Mouse (Mus musculus) forebrain, postnatal 0 days (tissue): ENCODE data around the gene Btbd9. TPM values are rescaled to one million over a fixed set of nuclear protein-coding genes. Genes with fewer than 3 reads are reported as not detected.
"Not testable (repeated sequence)": the region's sequence is repeated elsewhere in the genome, so short reads cannot be mapped to it uniquely, and the experiment has no call there.

Experiments
- ATAC-seq: fragments of 200-750 bp; cut with Nextera tagmentation; 2 replicates; pipeline ENCODE4 v1.8.0; 2017; ENCODE audit warnings: mild to moderate bottlenecking, moderate library complexity
- DNase-seq: peaks from one replicate; pipeline ENCODE4 v3.0.0-alpha.2; 2015
- H3K27ac ChIP-seq: fragments of 300-500 bp; sonication (generic); 2 replicates; pipeline ENCODE4 v1.5.1; 2014; ENCODE audit warnings: low read depth, mild to moderate bottlenecking, antibody characterized with exemption, low read length, moderate library complexity, mixed read lengths
- H3K27me3 ChIP-seq: fragments of 300-500 bp; sonication (generic); 2 replicates; pipeline ENCODE4 v1.6.1; 2014; ENCODE audit warnings: mild to moderate bottlenecking, low read length, mixed read lengths; ENCODE audit not compliant: insufficient read depth
- H3K36me3 ChIP-seq: fragments of 300-500 bp; sonication (generic); 2 replicates; pipeline ENCODE4 v1.6.1; 2014; ENCODE audit warnings: mild to moderate bottlenecking, moderate library complexity; ENCODE audit not compliant: insufficient read depth
- H3K4me1 ChIP-seq: fragments of 300-500 bp; sonication (generic); 2 replicates; pipeline ENCODE4 v1.6.1; 2014; ENCODE audit warnings: antibody characterized with exemption; ENCODE audit not compliant: insufficient read depth
- H3K4me2 ChIP-seq: fragments of 300-500 bp; sonication (generic); 2 replicates; pipeline ENCODE4 v1.6.1; 2014; ENCODE audit warnings: low read depth, mild to moderate bottlenecking, moderate library complexity
- H3K4me3 ChIP-seq: fragments of 300-500 bp; sonication (generic); 2 replicates; pipeline ENCODE4 v1.5.1; 2014; ENCODE audit warnings: low read depth, low read length, mixed read lengths
- H3K9ac ChIP-seq: fragments of 300-500 bp; sonication (generic); 2 replicates; pipeline ENCODE4 v1.6.1; 2014; ENCODE audit warnings: mild to moderate bottlenecking
- H3K9me3 ChIP-seq: fragments of 300-500 bp; sonication (generic); 2 replicates; pipeline ENCODE4 v1.6.1; 2016; ENCODE audit warnings: low read length
- CTCF ChIP-seq: sonication (generic); IDR thresholded peaks from 2 replicates; pipeline ENCODE4 v1.5.1; 2016; ENCODE audit warnings: antibody characterized with exemption, control low read depth, low read depth
- WGBS: fragments of 180-500 bp; shearing (Covaris S2); extraction: QIAGEN DNeasy Blood & Tissue Kit; methylation state at CpG from one replicate; pipeline ENCODE4 v1.1.7; 2014; 5-methylcytosine and 5-hydroxymethylcytosine counted together
- polyA plus RNA-seq: library from polyadenylated mRNA; unstranded; fragments of >200 nt; fragmentation: Nextera tagmentation; extraction: Ambion mirVana; gene quantifications from 2 replicates; pipeline ENCODE4 v1.2.1, GENCODE M21; 2015
- total RNA-seq: library from RNA; depleted of rRNA; stranded (reverse); fragments of >200 nt; gene quantifications from 2 replicates; pipeline ENCODE4 v1.2.3, GENCODE M21; 2014

Btbd9 gene
- total and polyA plus RNA-seq, 2 experiments from 2014 or later, result 63.6 to 149 TPM

DNA sequence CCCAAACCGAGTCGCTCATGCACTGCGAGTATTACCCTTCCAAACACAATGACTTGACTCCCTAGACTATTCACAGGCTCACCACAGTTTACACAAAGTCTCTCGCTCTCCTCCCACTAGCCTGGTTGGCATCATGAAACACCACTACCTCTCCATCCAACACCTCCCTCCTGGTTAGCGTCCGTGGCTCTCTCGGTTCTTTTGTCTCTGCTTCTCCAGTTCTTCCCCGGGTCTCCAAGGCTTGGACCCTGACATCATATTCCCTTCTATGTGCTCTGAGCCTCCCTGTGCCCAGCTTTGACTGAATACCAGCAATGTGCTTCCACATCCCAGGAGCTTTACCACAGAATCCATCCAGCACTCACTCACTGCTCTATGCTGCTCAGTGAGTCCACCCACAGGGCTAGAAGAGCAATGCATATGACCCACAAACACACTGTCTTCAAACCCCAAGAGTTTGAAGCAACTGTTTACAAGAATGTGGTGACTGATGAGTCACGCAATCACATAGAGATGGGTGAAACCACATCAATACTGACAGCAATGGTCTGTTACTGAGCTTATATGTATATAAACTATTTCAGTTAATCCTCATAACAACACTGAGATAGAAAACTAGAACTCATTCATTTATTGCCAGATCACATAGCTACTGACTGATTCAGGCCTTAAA lies 53.7 kb downstream of the Btbd9 start:
- Histone ChIP-seq H3K9me3 (no peaks in the 10 kb centered on the region), H3K27me3 (no peaks in the 10 kb centered on the region), H3K4me3 (no peak overlapping the region), H3K36me3 (peaks cover 12% of the 10 kb centered on the region), H3K27ac (no peak overlapping the region), H3K4me2 (no peak overlapping the region), H3K4me1 (no peaks in the 10 kb centered on the region), H3K9ac (no peak overlapping the region)
- WGBS, result 96% methylated on average over 9 of the region's 9 CpGs
- no peak for TF ChIP-seq CTCF
- ATAC-seq (no peak), DNase-seq (no peak)

DNA sequence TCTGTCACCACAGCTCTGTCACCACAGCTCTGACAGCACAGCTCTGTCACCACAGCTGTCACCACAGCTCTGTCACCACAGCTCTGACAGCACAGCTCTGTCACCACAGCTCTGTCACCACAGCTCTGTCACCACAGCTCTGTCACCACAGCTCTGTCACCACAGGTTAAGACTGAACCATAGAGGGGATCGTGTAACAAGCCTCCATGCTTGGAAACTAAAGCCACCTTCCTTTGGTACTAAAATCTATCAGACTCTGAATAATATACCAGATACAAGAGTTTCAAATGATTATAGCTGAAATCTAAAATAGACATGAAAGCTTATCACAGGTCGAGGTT lies 57.1 kb downstream of the Btbd9 start:
- H3K27me3 ChIP-seq, H3K9ac ChIP-seq, H3K27ac ChIP-seq, H3K4me1 ChIP-seq, H3K9me3 ChIP-seq, H3K4me3 ChIP-seq, H3K36me3 ChIP-seq, DNase-seq, ATAC-seq, H3K4me2 ChIP-seq: not testable (repeated sequence)
- 70% methylated on average over 2 of the region's 2 CpGs for WGBS

DNA sequence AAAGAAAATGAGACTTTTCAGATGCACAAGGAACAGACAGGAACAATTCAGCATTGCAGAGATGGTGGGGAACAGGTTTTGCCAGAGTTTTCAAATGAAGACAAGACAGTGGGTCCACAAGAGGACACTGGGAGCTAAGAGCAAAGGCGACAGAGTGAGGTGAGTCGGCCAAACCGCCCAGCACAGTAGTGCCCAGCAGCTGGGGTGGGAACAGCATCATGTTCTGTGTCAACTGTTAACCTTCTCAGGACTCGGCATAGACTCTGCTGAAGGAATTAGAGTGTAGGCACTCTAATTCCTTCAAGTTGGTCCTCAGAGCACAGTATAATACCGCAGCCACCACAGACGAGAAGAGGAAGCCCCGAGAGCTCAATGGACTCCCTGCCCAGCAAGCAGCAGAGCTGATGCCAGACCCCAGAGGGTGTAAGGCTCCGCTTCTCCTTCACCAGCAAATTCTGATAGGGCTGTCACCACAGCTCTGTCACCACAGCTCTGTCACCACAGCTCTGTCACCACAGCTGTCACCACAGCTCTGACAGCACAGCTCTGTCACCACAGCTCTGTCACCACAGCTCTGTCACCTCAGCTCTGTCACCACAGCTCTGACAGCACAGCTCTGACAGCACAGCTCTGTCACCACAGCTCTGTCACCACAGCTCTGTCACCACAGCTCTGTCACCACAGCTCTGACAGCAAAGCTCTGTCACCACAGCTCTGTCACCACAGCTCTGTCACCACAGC lies 57.7 kb downstream of the Btbd9 start:
- Histone ChIP-seq H3K9me3 (no peaks in the 10 kb centered on the region), H3K4me3 (no peak overlapping the region), H3K27ac (no peak overlapping the region), H3K36me3 (peaks cover 4% of the 10 kb centered on the region; the same call in 1 of the 2 replicates), H3K4me1 (no peaks in the 10 kb centered on the region), H3K4me2 (no peak overlapping the region), H3K27me3 (no peaks in the 10 kb centered on the region), H3K9ac (no peak overlapping the region)
- 80% methylated on average over 8 of the region's 8 CpGs for WGBS
- TF ChIP-seq CTCF, result no peak
- no peak for ATAC-seq
- DNase-seq, result no peak

DNA sequence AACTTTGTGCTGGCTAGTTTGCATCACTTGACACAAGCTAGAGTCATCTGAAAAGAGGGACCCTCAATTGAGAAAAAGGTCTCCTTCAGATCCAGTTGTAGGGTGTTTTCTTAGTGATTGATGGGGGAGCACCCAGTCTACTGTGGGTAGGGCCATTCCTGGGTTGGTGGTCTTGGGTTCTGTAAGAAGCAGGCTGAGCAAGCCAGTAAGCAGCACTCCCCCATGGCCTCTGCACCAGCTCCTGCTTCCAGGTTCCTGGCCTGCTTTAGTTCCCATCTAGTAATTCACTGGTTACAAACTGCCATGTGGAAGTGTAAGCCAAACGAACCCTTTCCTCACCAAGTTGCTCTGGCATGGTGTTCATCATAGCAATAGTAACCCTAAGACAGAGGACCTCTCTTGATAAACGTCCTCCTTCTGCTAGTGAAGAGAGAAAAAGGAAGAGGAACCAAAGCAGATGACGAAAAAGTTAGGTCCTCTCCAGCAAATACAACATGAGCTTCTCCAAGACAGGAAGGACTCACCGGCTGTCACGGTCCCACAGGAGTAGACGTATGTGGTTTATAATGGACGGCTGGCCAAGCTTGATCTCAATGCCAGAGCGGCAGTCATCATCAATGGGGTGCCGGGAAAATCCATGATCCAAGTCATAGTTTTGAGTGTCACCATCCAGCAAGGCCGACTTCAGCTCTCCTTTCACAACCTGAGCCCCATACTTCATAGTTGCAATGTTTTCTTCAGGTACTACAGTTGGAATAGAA lies 59.5 kb downstream of the Btbd9 start:
- ATAC-seq (no peak), DNase-seq (no peak)
- no peak overlapping the region for H3K9ac ChIP-seq
- WGBS, result 95% methylated on average over 10 of the region's 10 CpGs
- no peak overlapping the region for H3K4me2 ChIP-seq
- no peak for TF ChIP-seq CTCF
- no peaks in the 10 kb centered on the region for H3K27me3 ChIP-seq
- no peak overlapping the region for H3K4me3 ChIP-seq
- no peaks in the 10 kb centered on the region for H3K4me1 ChIP-seq
- peaks cover 7% of the 10 kb centered on the region; the same call in 1 of the 2 replicates for H3K36me3 ChIP-seq
- no peaks in the 10 kb centered on the region for H3K9me3 ChIP-seq
- H3K27ac ChIP-seq, result no peak overlapping the region

DNA sequence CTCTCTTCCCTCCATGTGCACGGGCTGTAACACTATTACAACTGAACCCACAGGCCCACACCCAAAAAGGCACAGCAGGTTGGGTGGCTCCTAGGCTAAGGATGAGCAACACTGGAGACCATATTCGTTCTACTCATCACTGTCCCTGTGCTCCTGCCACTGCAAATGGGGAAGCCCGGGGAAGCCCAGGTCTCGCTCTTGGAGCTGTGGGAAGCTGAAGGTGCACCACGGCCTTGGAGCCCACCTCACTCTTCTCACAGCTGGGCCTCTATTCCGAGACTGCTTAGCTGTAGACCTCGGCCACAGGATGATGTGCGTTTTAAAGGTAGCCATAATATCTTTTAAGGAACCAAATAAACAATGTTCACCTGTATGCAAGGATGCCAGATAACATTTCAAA lies 60.9 kb downstream of the Btbd9 start:
- ATAC-seq (no peak), DNase-seq (no peak)
- H3K27ac ChIP-seq, result no peak overlapping the region
- no peak overlapping the region for H3K4me3 ChIP-seq
- H3K27me3 ChIP-seq, result no peaks in the 10 kb centered on the region
- no peak overlapping the region for H3K4me2 ChIP-seq
- TF ChIP-seq CTCF, result no peak
- no peaks in the 10 kb centered on the region for H3K9me3 ChIP-seq
- H3K9ac ChIP-seq, result no peak overlapping the region
- 95% methylated on average over 8 of the region's 8 CpGs for WGBS
- H3K36me3 ChIP-seq, result peaks cover 7% of the 10 kb centered on the region; the same call in 1 of the 2 replicates
- H3K4me1 ChIP-seq, result no peaks in the 10 kb centered on the region

DNA sequence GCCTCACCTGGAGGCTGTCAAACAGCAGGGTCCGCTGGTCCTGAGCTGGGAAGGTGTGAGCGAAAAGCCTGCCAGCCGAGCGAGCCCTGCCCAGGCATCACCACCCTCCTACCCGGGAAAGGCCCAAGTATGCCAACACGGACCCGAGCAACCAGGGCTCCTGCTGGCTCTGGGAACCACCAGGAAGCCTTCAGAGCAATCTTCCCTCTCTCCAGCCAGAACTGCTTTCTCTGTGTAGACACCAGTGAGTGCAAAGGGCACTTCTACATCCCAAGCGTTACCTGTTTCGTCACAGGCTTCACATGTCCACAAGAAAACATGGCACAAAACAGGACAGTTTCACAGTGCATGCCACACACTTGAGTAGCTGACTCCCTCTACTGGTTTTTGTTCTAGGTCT lies 63.3 kb downstream of the Btbd9 start:
- no peak for TF ChIP-seq CTCF
- peaks cover 7% of the 10 kb centered on the region; the same call in 1 of the 2 replicates for H3K36me3 ChIP-seq
- DNase-seq, result no peak
- no peaks in the 10 kb centered on the region for H3K9me3 ChIP-seq
- ATAC-seq, result no peak
- no peak overlapping the region for H3K4me3 ChIP-seq
- H3K9ac ChIP-seq, result no peak overlapping the region
- H3K27me3 ChIP-seq, result no peaks in the 10 kb centered on the region
- no peak overlapping the region for H3K27ac ChIP-seq
- peaks cover 2% of the 10 kb centered on the region; the same call in 1 of the 2 replicates for H3K4me1 ChIP-seq
- H3K4me2 ChIP-seq, result no peak overlapping the region
- 93% methylated on average over 9 of the region's 9 CpGs for WGBS

DNA sequence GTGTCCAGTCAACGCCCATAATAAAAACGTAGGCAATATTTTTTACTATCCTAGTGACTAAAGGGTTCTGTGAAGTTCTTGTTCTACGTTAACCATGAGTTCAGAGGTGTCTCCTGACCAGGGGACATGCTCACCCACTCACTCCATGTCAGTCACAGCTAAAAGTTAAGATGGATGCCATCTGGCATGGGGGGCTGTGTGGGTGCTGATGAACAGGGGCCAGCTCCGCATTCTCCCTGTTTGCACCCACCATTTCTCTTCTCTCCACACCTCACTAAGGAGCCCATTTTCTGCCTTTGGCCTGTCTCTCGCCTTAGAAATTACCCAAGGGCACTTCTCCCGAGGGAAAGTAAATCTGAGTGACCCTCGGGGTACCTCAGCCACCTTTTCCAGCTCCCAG lies 63.8 kb downstream of the Btbd9 start:
- no peaks in the 10 kb centered on the region for H3K27me3 ChIP-seq
- WGBS, result 92% methylated on average over 7 of the region's 7 CpGs
- H3K36me3 ChIP-seq, result peaks cover 7% of the 10 kb centered on the region; the same call in 1 of the 2 replicates
- ATAC-seq (no peak), DNase-seq (no peak)
- peaks cover 2% of the 10 kb centered on the region for H3K4me1 ChIP-seq
- no peaks in the 10 kb centered on the region for H3K9me3 ChIP-seq
- no peak for TF ChIP-seq CTCF
- H3K27ac ChIP-seq, result no peak overlapping the region
- no peak overlapping the region for H3K4me2 ChIP-seq
- H3K4me3 ChIP-seq, result no peak overlapping the region
- no peak overlapping the region for H3K9ac ChIP-seq
